Mouse (Mus musculus): Measurements from ENCODE around the gene Eng.
A peak's percentile ranks its signal among the peaks of the same experiment; 100 is the strongest.

The Eng gene

DNA sequence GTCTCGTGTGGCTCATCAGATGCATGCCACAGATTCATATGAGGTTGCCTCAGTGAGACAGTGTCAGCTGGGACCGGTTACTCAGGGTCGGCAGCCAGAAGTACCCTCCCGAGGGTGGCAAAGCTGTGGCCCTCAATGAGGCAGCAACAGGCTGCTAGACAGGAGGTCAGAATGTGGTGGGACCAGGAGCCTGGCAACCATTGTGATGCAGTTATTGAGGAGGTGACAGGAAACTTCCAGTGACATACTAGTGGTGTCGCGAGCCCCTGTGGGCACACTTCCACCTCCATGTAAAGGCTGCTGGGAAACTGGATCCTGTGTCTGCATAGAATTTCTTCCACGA, 24.9 kb upstream of the Eng start, which contains the start of gene Ak1:
Gene Ak1 (plus strand): TSS at position 242 of the 343 bp plus-strand sequence.
- DNase-seq (ENCODE audit: low read depth, low spot score): no peak

GRCm38 (mm10) chr2:32624111-32624748, 22.2 kb upstream of the Eng start:
- no peak for DNase-seq (ENCODE audit: low read depth, low spot score)

GRCm38 (mm10) chr2:32625212-32625872, 21.1 kb upstream of the Eng start:
- DNase-seq (ENCODE audit: low read depth, low spot score): no peak

DNA sequence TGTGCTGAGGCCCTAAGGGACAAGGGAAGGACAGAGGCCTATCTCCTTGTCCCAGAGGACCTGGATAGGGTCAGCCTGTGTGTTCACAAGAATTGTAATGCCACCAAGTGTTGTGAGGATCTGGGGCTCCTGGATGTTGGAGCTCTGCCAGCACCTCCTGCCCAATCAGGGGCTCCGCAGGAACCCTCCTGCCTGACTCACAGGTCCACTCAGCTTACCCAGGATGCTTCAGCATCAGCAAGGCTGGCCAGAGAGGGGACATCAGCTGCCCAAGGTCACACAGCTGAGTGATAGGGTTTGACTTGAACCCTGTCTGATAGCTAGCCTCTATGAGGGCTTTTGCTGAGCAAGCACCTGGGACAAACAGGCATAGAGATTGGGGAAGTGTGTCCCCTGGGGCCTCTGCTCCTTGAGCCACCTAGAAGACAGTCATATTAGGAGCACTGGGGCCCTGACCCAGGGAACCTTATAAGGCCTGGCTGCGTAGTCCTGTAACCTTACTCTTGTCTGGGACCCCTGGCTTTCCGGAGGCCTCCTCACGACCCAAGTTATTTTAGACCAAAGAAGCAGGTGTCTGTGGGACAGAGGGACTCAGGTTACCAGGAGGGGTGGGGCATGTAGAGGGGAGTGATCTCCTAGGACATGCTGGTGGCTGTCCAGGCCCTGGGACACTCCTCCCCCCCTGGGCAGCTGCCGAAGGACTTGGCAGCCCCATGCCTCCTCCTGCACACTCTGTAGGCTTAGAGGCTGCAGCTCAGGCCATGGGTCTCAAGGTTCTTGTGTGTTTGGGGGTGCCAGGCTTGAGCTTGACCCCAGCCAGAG, 20.3 kb upstream of the Eng start:
- DNase-seq (ENCODE audit: low read depth, low spot score): no peak

DNA sequence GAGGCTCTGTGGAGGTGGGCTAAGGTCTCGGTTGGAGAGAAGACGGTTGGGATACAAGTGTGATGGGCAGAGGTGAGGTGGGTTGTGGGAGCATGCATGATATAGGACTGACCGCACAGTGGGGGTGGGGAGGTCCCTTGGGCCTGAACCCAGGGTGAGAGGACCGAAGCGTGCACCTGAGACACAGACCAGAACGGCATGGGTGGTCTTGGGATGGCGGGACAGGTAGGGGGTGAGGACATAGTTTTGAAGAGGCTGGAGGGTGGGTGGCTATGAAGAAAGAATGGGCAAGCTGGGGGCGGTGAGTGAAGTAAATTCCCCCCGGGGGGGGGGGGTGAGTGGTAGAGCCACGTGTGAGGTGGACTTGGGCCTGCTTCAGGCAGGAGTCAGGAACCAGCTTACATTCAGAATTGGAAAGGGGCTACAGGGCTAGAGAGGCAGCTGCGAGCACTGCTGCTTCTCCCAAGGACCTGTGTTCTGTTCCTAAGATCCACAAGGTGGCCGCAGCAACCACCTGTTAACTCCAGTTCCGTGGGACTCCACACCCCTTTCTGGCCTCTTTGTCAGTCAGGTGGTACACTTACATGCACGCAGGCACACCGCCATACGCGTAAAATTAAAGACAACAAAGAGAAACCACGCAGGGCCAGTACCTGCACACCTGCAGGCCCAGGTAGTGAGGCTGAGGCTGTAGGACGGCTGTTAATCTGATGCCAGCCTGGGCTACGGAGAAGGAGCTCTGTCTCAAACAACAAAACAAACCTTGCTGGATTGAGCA, 18.9 kb upstream of the Eng start:
- no peak for DNase-seq (ENCODE audit: low read depth, low spot score)

GRCm38 (mm10) chr2:32628044-32628550, 18.3 kb upstream of the Eng start:
- DNase-seq (ENCODE audit: low read depth, low spot score): no peak

GRCm38 (mm10) chr2:32628729-32629128, 17.7 kb upstream of the Eng start:
- no peak for DNase-seq (ENCODE audit: low read depth, low spot score)

GRCm38 (mm10) chr2:32629276-32629976, 17.0 kb upstream of the Eng start:
- no peak for DNase-seq (ENCODE audit: low read depth, low spot score)

GRCm38 (mm10) chr2:32630036-32630435, 16.4 kb upstream of the Eng start:
- DNase-seq (ENCODE audit: low read depth, low spot score): no peak

DNA sequence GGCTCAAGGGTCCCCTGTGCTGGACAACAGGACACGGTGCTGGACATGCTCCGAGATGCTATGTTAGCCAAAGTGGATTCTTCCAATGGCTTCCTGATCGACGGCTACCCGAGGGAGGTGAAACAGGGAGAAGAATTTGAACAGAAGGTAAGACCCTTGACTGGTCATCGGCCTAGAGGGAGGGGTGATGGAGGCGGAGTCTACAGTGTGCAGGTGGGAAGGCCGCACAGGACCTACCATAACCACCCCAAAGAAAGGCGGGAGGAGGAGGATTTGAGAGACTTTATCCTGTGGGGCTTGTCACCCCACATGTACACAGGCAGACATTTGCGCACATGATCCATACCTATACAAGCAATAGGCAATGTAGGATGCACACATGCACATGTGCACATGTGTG, 15.3 kb upstream of the Eng start:
- no peak for DNase-seq (ENCODE audit: low read depth, low spot score)

GRCm38 (mm10) chr2:32631737-32632394, 14.5 kb upstream of the Eng start:
- DNase-seq (ENCODE audit: low read depth, low spot score): peak; percentile 86

DNA sequence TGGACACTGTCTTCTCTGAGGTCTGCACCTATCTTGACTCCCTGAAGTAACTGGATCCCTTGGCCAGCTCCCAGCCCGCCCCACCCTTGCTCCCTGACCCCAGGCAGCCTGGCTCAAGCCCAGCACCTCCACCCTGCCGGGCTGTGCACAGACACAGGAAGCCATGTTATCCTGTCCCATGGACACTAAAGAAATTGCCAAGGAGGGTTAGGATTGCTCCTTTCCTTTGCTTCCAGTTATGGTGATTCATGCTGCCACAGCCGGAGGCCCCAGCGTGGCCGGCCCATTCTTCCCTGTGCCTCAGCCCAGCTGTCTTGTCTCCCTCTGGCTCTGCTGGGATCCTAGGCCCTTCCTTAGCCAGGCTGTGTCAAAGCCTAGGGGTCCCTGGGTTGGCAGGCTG, 12.7 kb upstream of the Eng start:
- no peak for DNase-seq (ENCODE audit: low read depth, low spot score)

GRCm38 (mm10) chr2:32634277-32635105, 11.9 kb upstream of the Eng start:
- DNase-seq (ENCODE audit: low read depth, low spot score): no peak

GRCm38 (mm10) chr2:32636617-32637016, 9.8 kb upstream of the Eng start:
- no peak for DNase-seq (ENCODE audit: low read depth, low spot score)

DNA sequence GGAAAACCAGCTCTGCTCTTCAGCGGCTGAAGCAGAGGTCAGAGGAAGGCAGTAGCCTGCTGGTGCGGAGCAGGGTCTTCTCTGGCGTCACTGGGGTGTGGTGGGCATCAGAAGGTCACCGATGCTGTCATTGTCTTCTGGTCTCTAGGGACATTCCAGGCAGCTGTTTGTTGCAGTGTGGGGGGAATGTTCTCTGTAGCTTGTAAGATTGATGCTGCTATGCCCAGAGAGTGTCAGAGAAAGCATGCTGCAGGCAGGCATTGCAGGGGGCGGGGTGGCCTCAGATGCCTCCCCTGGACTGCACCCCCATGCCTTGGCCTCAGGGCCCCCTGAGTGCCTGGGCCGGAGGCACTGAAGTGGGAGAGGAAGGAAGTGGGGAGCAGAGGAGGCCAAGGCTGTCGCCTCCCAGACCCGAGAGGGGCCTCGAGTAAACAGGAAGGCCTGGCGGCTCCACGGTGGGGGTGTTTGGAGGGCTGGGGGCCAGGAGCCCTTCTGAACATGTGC, 8.6 kb upstream of the Eng start:
- peak; percentile 17 for DNase-seq (ENCODE audit: low read depth, low spot score)

GRCm38 (mm10) chr2:32639632-32640031, 6.8 kb upstream of the Eng start:
- DNase-seq (ENCODE audit: low read depth, low spot score): no peak

GRCm38 (mm10) chr2:32640550-32641051, 5.8 kb upstream of the Eng start:
- DNase-seq (ENCODE audit: low read depth, low spot score): no peak

- no peak for DNase-seq (ENCODE audit: low read depth, low spot score)
These were observed 4.6 kb upstream of the Eng start for GRCm38 (mm10) chr2:32641810-32642209.

DNA sequence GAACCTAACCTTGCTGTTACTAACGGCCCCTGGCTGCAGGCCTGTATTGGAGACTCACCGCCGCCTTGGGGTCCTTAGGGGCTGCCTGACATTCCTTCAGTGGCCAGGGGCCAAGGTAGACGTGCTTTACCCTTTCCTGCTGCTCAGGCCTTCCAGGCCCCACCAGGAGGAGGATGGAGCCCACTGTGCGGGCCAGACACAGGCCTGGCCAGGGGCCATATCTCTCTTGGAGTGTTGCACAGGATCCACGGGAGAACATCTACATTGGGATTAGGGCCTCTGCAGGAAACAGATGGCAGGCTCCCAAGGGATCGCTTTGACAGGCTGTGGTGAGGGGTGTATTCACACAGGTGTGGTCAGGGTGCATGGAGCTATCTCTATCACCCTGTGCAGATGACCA, 3.6 kb upstream of the Eng start:
- no peak for DNase-seq (ENCODE audit: low read depth, low spot score)
